In genomic region chr2:157039900-157040648, GRCm38 (mm10) we compare ENCODE assay signal across 10 mouse cellular contexts. TPM values are rescaled to one million over a fixed set of nuclear protein-coding genes. Genes with fewer than 3 reads are reported as not detected.
DNase-seq lines count a peak whose midpoint lies in the region; ATAC-seq lines count a peak whose summit lies in the region.
"Had no signal": no experiment of that assay in that cellular context is flagged by ENCODE, and none has a peak within 500 bp of the region (broad histone marks: within the 10 kb centered on the region; RNA-seq: fewer than 3 reads in every experiment).

No protein-coding gene starts in this region.

- no peak for DNase-seq in hindbrain, embryonic 10.5 days (ENCODE audit: low spot score)
- DNase-seq in R1 (ENCODE audit: low read depth, low spot score) = peak; percentile 50
- DNase-seq in cerebellum, postnatal 14 days = peak; percentile 73 to 74
- peak; percentile 38 for DNase-seq in lung, postnatal 25 days (ENCODE audit: low spot score)
- DNase-seq in right cerebral cortex, postnatal 14 days = no peak
- no peak for DNase-seq in thymus, postnatal 25 days
- no peak for DNase-seq in left cerebral cortex, postnatal 36 days (ENCODE audit: low spot score in 2 of 2)

- H3K27ac ChIP-seq in hindbrain, embryonic 13.5 days = peak overlapping the region; percentile 60
- H3K27ac ChIP-seq in hindbrain, embryonic 10.5 days = no peak overlapping the region

- ATAC-seq in hindbrain, embryonic 13.5 days (ENCODE audit: low FRiP score) = peak; percentile 53

- intact Hi-C loops in left cerebral cortex, postnatal 36 days (cut with DNase I) = no loop called here

- H3K27me3 ChIP-seq in hindbrain, embryonic 13.5 days = no peaks in the 10 kb centered on the region
- H3K27me3 ChIP-seq in hindbrain, embryonic 10.5 days (ENCODE audit: insufficient read depth, poor library complexity, severe bottlenecking) = no peaks in the 10 kb centered on the region

- 0 out of 2 replicates have a peak, but pooled peaks cover 6% of the 10 kb centered on the region for H3K9me3 ChIP-seq in hindbrain, embryonic 13.5 days
- peaks cover 6% of the 10 kb centered on the region; the same call in 1 of the 2 replicates for H3K9me3 ChIP-seq in hindbrain, embryonic 10.5 days

- 81% methylated on average over 50 of the region's 50 CpGs for WGBS in hindbrain, embryonic 13.5 days
- 87% methylated on average over 50 of the region's 50 CpGs for WGBS in hindbrain, embryonic 10.5 days

- H3K4me3 ChIP-seq in hindbrain, embryonic 13.5 days = no peak overlapping the region
- H3K4me3 ChIP-seq in hindbrain, embryonic 10.5 days = no peak overlapping the region

- peaks cover 80% of the 10 kb centered on the region for H3K36me3 ChIP-seq in hindbrain, embryonic 13.5 days
- H3K36me3 ChIP-seq in hindbrain, embryonic 10.5 days = peaks cover 99% of the 10 kb centered on the region

- H3K9ac ChIP-seq in hindbrain, embryonic 13.5 days = no peak overlapping the region

- peaks cover 19% of the 10 kb centered on the region for H3K4me1 ChIP-seq in hindbrain, embryonic 13.5 days (replicated peaks)
- H3K4me1 ChIP-seq in hindbrain, embryonic 10.5 days (replicated peaks) = no peaks in the 10 kb centered on the region

- no peak overlapping the region for H3K4me2 ChIP-seq in hindbrain, embryonic 13.5 days

RNA-seq across cellular contexts. Expression of gene Dsn1, which starts 33.1 kb away (rescaled TPM):
- 12.3 and 13.2 TPM in 2 replicates for polyA plus RNA-seq in hindbrain, embryonic 13.5 days (2015; fragmentation: Nextera tagmentation; extraction: Ambion mirVana)
- polyA plus RNA-seq in hindbrain, embryonic 10.5 days (2016; fragmentation: Nextera tagmentation; extraction: Ambion mirVana) = 44.1 and 51.2 TPM in 2 replicates
- 1 to 10 TPM; 6.5 to 7.5 TPM for total RNA-seq in left cerebral cortex, postnatal 36 days (2021)

RNA-seq across cellular contexts. Expression of gene Soga1, which starts 39.0 kb away (rescaled TPM):
- 6.2 and 6.4 TPM in 2 replicates for polyA plus RNA-seq in hindbrain, embryonic 13.5 days (2015; fragmentation: Nextera tagmentation; extraction: Ambion mirVana)
- 3.7 and 4.0 TPM in 2 replicates for polyA plus RNA-seq in hindbrain, embryonic 10.5 days (2016; fragmentation: Nextera tagmentation; extraction: Ambion mirVana)
- 10 to 100 TPM; 20.0 to 26.0 TPM for total RNA-seq in left cerebral cortex, postnatal 36 days (2021)

RNA-seq across cellular contexts. Expression of gene Tldc2, which starts 46.8 kb away (rescaled TPM):
- not detected in 2 replicates for polyA plus RNA-seq in hindbrain, embryonic 13.5 days (2015; fragmentation: Nextera tagmentation; extraction: Ambion mirVana)
- not detected in 2 replicates for polyA plus RNA-seq in hindbrain, embryonic 10.5 days (2016; fragmentation: Nextera tagmentation; extraction: Ambion mirVana)
- total RNA-seq in left cerebral cortex, postnatal 36 days (2021) = not detected
- total RNA-seq: left cerebral cortex, postnatal 10 days had no signal
- polyA plus RNA-seq: spleen, adult 2 months had no signal

RNA-seq across cellular contexts. Expression of gene Ndrg3, which starts 48.2 kb away (rescaled TPM):
- polyA plus RNA-seq in hindbrain, embryonic 13.5 days (2015; fragmentation: Nextera tagmentation; extraction: Ambion mirVana) = 90.3 and 95.0 TPM in 2 replicates
- polyA plus RNA-seq in hindbrain, embryonic 10.5 days (2016; fragmentation: Nextera tagmentation; extraction: Ambion mirVana) = 44.8 and 49.3 TPM in 2 replicates
- 100 to 1,000 TPM; 495 to 546 TPM for total RNA-seq in left cerebral cortex, postnatal 36 days (2021)

Comparison
In these comparisons a context has a peak if more than half of its experiments do, and no peak if none do; other contexts are left out.
1. DNase-seq: peak in R1 (single experiment), cerebellum, postnatal 14 days (2 of 2) and lung, postnatal 25 days (single experiment); none in hindbrain, embryonic 10.5 days (single experiment), right cerebral cortex, postnatal 14 days (single experiment), thymus, postnatal 25 days (single experiment) and left cerebral cortex, postnatal 36 days (0 of 2).